ENCODE assay signal across 7 mouse cellular contexts in genomic region chrX:135796305-135797211, GRCm38 (mm10). TPM values are rescaled to one million over a fixed set of nuclear protein-coding genes. Genes with fewer than 3 reads are reported as not detected.
DNase-seq lines count a peak whose midpoint lies in the region; ATAC-seq and TF ChIP-seq lines count a peak whose summit lies in the region.
"Not testable (repeated sequence)": the region's sequence is repeated elsewhere in the genome, so short reads cannot be mapped to it uniquely, and the experiment has no call there.

No protein-coding gene starts in this region.

- H3K4me2 ChIP-seq in intestine, embryonic 14.5 days (ENCODE audit: low read length) = peak overlapping the region; percentile 53
- H3K4me2 ChIP-seq in limb, embryonic 15.5 days = peak overlapping the region; percentile 49

- not testable (repeated sequence) for H3K27me3 ChIP-seq in intestine, embryonic 14.5 days (replicated peaks; ENCODE audit: control insufficient read depth, insufficient read depth, low read length); limb, embryonic 15.5 days; midbrain, embryonic 10.5 days (ENCODE audit: low read depth, poor library complexity, severe bottlenecking)

- peak; percentile 32 for DNase-seq in embryo, embryonic 9.5 days (ENCODE audit: extremely low spot score)
- DNase-seq in heart, adult 18-20 months = peak; percentile 1 to 25
- DNase-seq in intestine, embryonic 14.5 days (ENCODE audit: low spot score) = peak; percentile 56
- DNase-seq in midbrain, embryonic 10.5 days (ENCODE audit: low spot score) = peak; percentile 29
- peak; percentile 27 for DNase-seq in right cerebral cortex, postnatal 4 days

- ATAC-seq in intestine, embryonic 14.5 days (replicated peaks; ENCODE audit: low FRiP score, low TSS enrichment, low read depth) = peak; percentile 79
- ATAC-seq in limb, embryonic 15.5 days (ENCODE audit: insufficient number of reproducible peaks, low FRiP score, low TSS enrichment, low read depth) = peak; percentile 48; the same call in 1 of the 2 replicates

- not testable (repeated sequence) for H3K36me3 ChIP-seq in intestine, embryonic 14.5 days (ENCODE audit: control insufficient read depth, insufficient read depth, low read length); limb, embryonic 15.5 days
- peaks cover 29% of the 10 kb centered on the region for H3K36me3 ChIP-seq in midbrain, embryonic 10.5 days

- TF ChIP-seq POLR2A in bone marrow macrophage, adult 2 months (IDR thresholded peaks at IDR 0.05; ENCODE audit: borderline replicate concordance, low read depth, low read length) = not testable (repeated sequence)

- H3K9me3 ChIP-seq in intestine, embryonic 14.5 days (ENCODE audit: control insufficient read depth, low read length); limb, embryonic 15.5 days; midbrain, embryonic 10.5 days (replicated peaks): not testable (repeated sequence)

- WGBS in intestine, embryonic 14.5 days = 16% methylated on average over 26 of the region's 26 CpGs
- 24% methylated on average over 26 of the region's 26 CpGs for WGBS in limb, embryonic 15.5 days
- WGBS in midbrain, embryonic 10.5 days = 23% methylated on average over 25 of the region's 26 CpGs

- not testable (repeated sequence) for TF ChIP-seq CTCF in bone marrow macrophage, adult 2 months (IDR thresholded peaks at IDR 0.05; ENCODE audit: low read depth, low read length)

- H3K4me3 ChIP-seq in bone marrow macrophage, adult 2 months (ENCODE audit: insufficient read depth, low read length) = peak overlapping the region; percentile 23
- peak overlapping the region; percentile 48 for H3K4me3 ChIP-seq in intestine, embryonic 14.5 days (ENCODE audit: low read depth, low read length)
- peak overlapping the region; percentile 54 for H3K4me3 ChIP-seq in limb, embryonic 15.5 days
- H3K4me3 ChIP-seq in midbrain, embryonic 10.5 days = peak overlapping the region; percentile 65

- H3K4me1 ChIP-seq in bone marrow macrophage, adult 2 months (ENCODE audit: control insufficient read depth, insufficient read depth, low read length); intestine, embryonic 14.5 days (replicated peaks; ENCODE audit: control insufficient read depth, insufficient read depth, low read length); limb, embryonic 15.5 days; midbrain, embryonic 10.5 days: not testable (repeated sequence)

- peak overlapping the region; percentile 43 for H3K9ac ChIP-seq in intestine, embryonic 14.5 days (ENCODE audit: low read length)
- peak overlapping the region; percentile 39 for H3K9ac ChIP-seq in limb, embryonic 15.5 days

- not testable (repeated sequence) for H3K27ac ChIP-seq in bone marrow macrophage, adult 2 months (ENCODE audit: insufficient read depth, low read depth, low read length); intestine, embryonic 14.5 days (ENCODE audit: low read depth)
- H3K27ac ChIP-seq in limb, embryonic 15.5 days = 0 out of 2 replicates have a peak overlapping the region, but pooled peaks have one; percentile 47
- peak overlapping the region; percentile 81 for H3K27ac ChIP-seq in midbrain, embryonic 10.5 days (replicated peaks)

RNA-seq across cellular contexts. Expression of gene Bhlhb9, which starts 0.8 kb away (rescaled TPM):
- 0.64 and 1.3 TPM in 2 replicates for polyA plus RNA-seq in bone marrow macrophage, adult 2 months (2012; ENCODE audit: insufficient read depth, insufficient read length, missing spikeins)
- total RNA-seq in heart, adult 18-20 months (2021) = 10 to 100 TPM in 1 of 2 experiments, 1 to 10 TPM in 1; 8.5 to 15.3 TPM
- polyA plus RNA-seq in intestine, embryonic 14.5 days (2014; fragmentation: Nextera tagmentation; extraction: Ambion mirVana) = 41.4 and 45.5 TPM in 2 replicates
- polyA plus RNA-seq in limb, embryonic 15.5 days (2015; fragmentation: Nextera tagmentation; extraction: Ambion mirVana) = 46.9 and 48.6 TPM in 2 replicates
- polyA plus RNA-seq in midbrain, embryonic 10.5 days (2016; fragmentation: Nextera tagmentation; extraction: Ambion mirVana) = 46.6 and 54.3 TPM in 2 replicates

RNA-seq across cellular contexts. Expression of gene Gprasp2, which starts 42.3 kb away (rescaled TPM):
- 1.9 TPM in 1 of 2 replicates, not detected in the other for polyA plus RNA-seq in bone marrow macrophage, adult 2 months (2012; ENCODE audit: insufficient read depth, insufficient read length, missing spikeins)
- total RNA-seq in heart, adult 18-20 months (2021) = 1 to 10 TPM; 2.2 to 4.5 TPM
- polyA plus RNA-seq in intestine, embryonic 14.5 days (2014; fragmentation: Nextera tagmentation; extraction: Ambion mirVana) = 19.8 and 24.9 TPM in 2 replicates
- polyA plus RNA-seq in limb, embryonic 15.5 days (2015; fragmentation: Nextera tagmentation; extraction: Ambion mirVana) = 37.8 and 38.8 TPM in 2 replicates
- polyA plus RNA-seq in midbrain, embryonic 10.5 days (2016; fragmentation: Nextera tagmentation; extraction: Ambion mirVana) = 25.8 and 42.4 TPM in 2 replicates

RNA-seq across cellular contexts. Expression of gene Armcx5, which starts 54.0 kb away (rescaled TPM):
- polyA plus RNA-seq in bone marrow macrophage, adult 2 months (2012; ENCODE audit: insufficient read depth, insufficient read length, missing spikeins) = 6.6 and 8.0 TPM in 2 replicates
- total RNA-seq in heart, adult 18-20 months (2021) = 1 to 10 TPM; 5.3 to 5.7 TPM
- 8.3 TPM in 2 replicates for polyA plus RNA-seq in intestine, embryonic 14.5 days (2014; fragmentation: Nextera tagmentation; extraction: Ambion mirVana)
- 10.4 TPM in 2 replicates for polyA plus RNA-seq in limb, embryonic 15.5 days (2015; fragmentation: Nextera tagmentation; extraction: Ambion mirVana)
- 9.0 and 9.3 TPM in 2 replicates for polyA plus RNA-seq in midbrain, embryonic 10.5 days (2016; fragmentation: Nextera tagmentation; extraction: Ambion mirVana)

RNA-seq across cellular contexts. Expression of gene Gprasp1, which starts 54.0 kb away (rescaled TPM):
- polyA plus RNA-seq in bone marrow macrophage, adult 2 months (2012; ENCODE audit: insufficient read depth, insufficient read length, missing spikeins) = 18.2 and 23.4 TPM in 2 replicates
- 10 to 100 TPM; 19.7 to 25.1 TPM for total RNA-seq in heart, adult 18-20 months (2021)
- 38.6 and 45.8 TPM in 2 replicates for polyA plus RNA-seq in intestine, embryonic 14.5 days (2014; fragmentation: Nextera tagmentation; extraction: Ambion mirVana)
- polyA plus RNA-seq in limb, embryonic 15.5 days (2015; fragmentation: Nextera tagmentation; extraction: Ambion mirVana) = 45.6 and 46.1 TPM in 2 replicates
- polyA plus RNA-seq in midbrain, embryonic 10.5 days (2016; fragmentation: Nextera tagmentation; extraction: Ambion mirVana) = 48.0 and 66.6 TPM in 2 replicates

Comparison
In these comparisons a context has a peak if more than half of its experiments do, and no peak if none do; other contexts are left out.
1. RNA of gene Bhlhb9, which starts 0.8 kb away (polyA plus RNA-seq): 46.9 to 48.6 TPM in limb, embryonic 15.5 days, 46.6 to 54.3 TPM in midbrain, embryonic 10.5 days and 41.4 to 45.5 TPM in intestine, embryonic 14.5 days; 0.64 to 1.3 TPM in bone marrow macrophage, adult 2 months; every median in the first group is over 10 times any median in the second.
2. Peak in every context shown above with its lines, with median percentiles within 50 percentile points of each other: H3K4me3 ChIP-seq and DNase-seq.